Mouse (Mus musculus) liver, embryonic 16.5 days (tissue): ENCODE results near the gene Lrfn1. TPM values are rescaled to one million over a fixed set of nuclear protein-coding genes. Genes with fewer than 3 reads are reported as not detected.
"Not testable (repeated sequence)": the region's sequence is repeated elsewhere in the genome, so short reads cannot be mapped to it uniquely, and the experiment has no call there.

ENCODE experiments used
- ATAC-seq: fragments of 200-750 bp; cut with Nextera tagmentation; 2 replicates; pipeline ENCODE4 v1.8.0; 2017; ENCODE audit warnings: low read depth, mild to moderate bottlenecking, moderate number of reproducible peaks, moderate library complexity
- H3K27ac ChIP-seq: fragments of 300-500 bp; sonication (generic); 2 replicates; pipeline ENCODE4 v1.5.1; 2014; ENCODE audit warnings: mild to moderate bottlenecking, low read length
- H3K27me3 ChIP-seq: fragments of 300-500 bp; sonication (generic); 2 replicates; pipeline ENCODE4 v1.6.1; 2014; ENCODE audit warnings: low read depth, low read length, mixed read lengths; ENCODE audit not compliant: control insufficient read depth, insufficient read depth
- H3K36me3 ChIP-seq: fragments of 300-500 bp; sonication (generic); 2 replicates; pipeline ENCODE4 v1.6.1; 2014; ENCODE audit warnings: mild to moderate bottlenecking; ENCODE audit not compliant: control insufficient read depth, insufficient read depth
- H3K4me1 ChIP-seq: fragments of 300-500 bp; sonication (generic); 2 replicates; pipeline ENCODE4 v1.6.1; 2014; ENCODE audit warnings: low read depth, low read length, mixed read lengths; ENCODE audit not compliant: control insufficient read depth
- H3K4me2 ChIP-seq: fragments of 300-500 bp; sonication (generic); 2 replicates; pipeline ENCODE4 v1.6.1; 2014; ENCODE audit warnings: low read depth, low read length, mixed read lengths
- H3K4me3 ChIP-seq: fragments of 300-500 bp; sonication (generic); 2 replicates; pipeline ENCODE4 v1.5.1; 2014; ENCODE audit warnings: low read depth, mild to moderate bottlenecking, low read length
- H3K9ac ChIP-seq: fragments of 300-500 bp; sonication (generic); 2 replicates; pipeline ENCODE4 v1.6.1; 2014; ENCODE audit warnings: low read depth, low read length
- H3K9me3 ChIP-seq: fragments of 300-500 bp; sonication (generic); replicated peaks from 2 replicates; pipeline ENCODE4 v1.6.1; 2016; ENCODE audit warnings: low read length; ENCODE audit not compliant: control insufficient read depth
- WGBS: fragments of 180-500 bp; shearing (Covaris S2); extraction: QIAGEN DNeasy Blood & Tissue Kit; methylation state at CpG from one replicate; pipeline ENCODE4 v1.1.7; 2014; ENCODE audit not compliant: insufficient replicate concordance; 5-methylcytosine and 5-hydroxymethylcytosine counted together
- polyA plus RNA-seq: library from polyadenylated mRNA; unstranded; fragments of >200 nt; fragmentation: Nextera tagmentation; extraction: Ambion mirVana; gene quantifications from 2 replicates; pipeline ENCODE4 v1.2.1, GENCODE M21; 2015

The Lrfn1 gene
- polyA plus RNA-seq, 1 experiment from 2014 or later = 0.12 TPM

GRCm38 (mm10) chr7:28490410-28490809 lies 38.6 kb downstream of the Lrfn1 start:
- Histone ChIP-seq H3K4me2 (no peak overlapping the region), H3K27me3 (no peaks in the 10 kb centered on the region; the same call in none of the 2 replicates), H3K4me1 (no peaks in the 10 kb centered on the region), H3K27ac (no peak overlapping the region), H3K9me3 (no peaks in the 10 kb centered on the region), H3K36me3 (no peaks in the 10 kb centered on the region), H3K9ac (no peak overlapping the region), H3K4me3 (no peak overlapping the region)
- WGBS = 7% methylated on average over 10 of the region's 10 CpGs
- ATAC-seq = peak; percentile 41; the same call in 1 of the 2 replicates

- no peak for ATAC-seq
- Histone ChIP-seq H3K4me3 (no peak overlapping the region), H3K4me2 (no peak overlapping the region), H3K9ac (no peak overlapping the region), H3K27ac (no peak overlapping the region), H3K36me3 (no peaks in the 10 kb centered on the region), H3K9me3 (no peaks in the 10 kb centered on the region), H3K27me3 (no peaks in the 10 kb centered on the region; the same call in none of the 2 replicates), H3K4me1 (no peaks in the 10 kb centered on the region)
- 34% methylated on average over 14 of the region's 14 CpGs for WGBS
Measured at GRCm38 (mm10) chr7:28490903-28491302, 39.1 kb downstream of the Lrfn1 start.

DNA sequence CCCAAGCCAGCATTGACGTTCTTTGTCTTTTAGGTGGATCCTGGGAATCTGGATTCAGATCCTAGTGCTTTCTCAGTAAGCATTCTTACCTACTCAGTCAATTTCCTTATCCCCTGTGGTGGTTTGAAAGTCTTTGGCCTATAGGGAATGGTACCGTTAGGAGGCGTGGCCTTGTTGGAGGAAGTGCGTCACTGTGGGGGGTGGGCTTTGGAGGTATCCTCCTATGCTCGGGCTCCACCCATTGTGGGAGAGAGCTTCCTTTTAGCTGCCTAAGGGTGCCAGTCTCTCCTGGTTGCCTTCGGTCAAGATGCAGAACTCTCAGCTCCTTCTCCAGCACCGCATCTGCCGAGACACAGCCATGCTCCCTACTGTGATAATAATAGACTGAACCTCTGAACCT lies 40.5 kb downstream of the Lrfn1 start:
- Histone ChIP-seq H3K9me3 (no peaks in the 10 kb centered on the region), H3K4me2 (no peak overlapping the region), H3K27me3 (no peaks in the 10 kb centered on the region; the same call in none of the 2 replicates), H3K4me3 (no peak overlapping the region), H3K9ac (no peak overlapping the region), H3K27ac (no peak overlapping the region), H3K36me3 (no peaks in the 10 kb centered on the region), H3K4me1 (no peaks in the 10 kb centered on the region)
- 69% methylated on average over 8 of the region's 8 CpGs for WGBS
- no peak for ATAC-seq

- H3K27me3 ChIP-seq = no peaks in the 10 kb centered on the region
- ATAC-seq = no peak
- H3K9me3 ChIP-seq = no peaks in the 10 kb centered on the region
- no peak overlapping the region for H3K9ac ChIP-seq
- 61% methylated on average over 11 of the region's 11 CpGs for WGBS
- H3K27ac ChIP-seq = no peak overlapping the region
- H3K4me3 ChIP-seq = no peak overlapping the region
- H3K36me3 ChIP-seq = no peaks in the 10 kb centered on the region
- no peaks in the 10 kb centered on the region for H3K4me1 ChIP-seq
- no peak overlapping the region for H3K4me2 ChIP-seq
Measured at GRCm38 (mm10) chr7:28495426-28495825, 43.6 kb downstream of the Lrfn1 start.

DNA sequence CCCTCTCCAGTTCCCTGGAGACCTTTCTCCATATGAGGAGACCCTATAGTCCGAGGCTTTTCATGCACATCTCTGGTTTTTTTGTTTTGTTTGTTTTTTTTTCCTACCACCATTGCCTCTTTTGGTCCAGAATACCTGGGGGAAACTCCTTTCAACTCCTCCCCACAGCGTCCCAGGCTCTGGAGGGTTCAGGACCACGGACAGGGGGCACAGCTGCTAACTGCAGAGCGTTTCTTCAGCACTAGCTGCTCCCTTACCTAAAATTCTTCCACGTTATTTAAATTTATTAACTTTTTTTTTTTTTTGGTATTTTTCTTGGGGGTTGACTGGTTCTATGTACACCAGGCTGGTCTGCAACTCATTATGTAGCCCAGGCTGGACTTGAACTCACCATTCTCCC lies 53.8 kb downstream of the Lrfn1 start:
- no peak overlapping the region for H3K27ac ChIP-seq
- no peaks in the 10 kb centered on the region; the same call in 1 of the 2 replicates for H3K9me3 ChIP-seq
- no peaks in the 10 kb centered on the region for H3K4me1 ChIP-seq
- H3K27me3 ChIP-seq = no peaks in the 10 kb centered on the region
- ATAC-seq = no peak
- no peaks in the 10 kb centered on the region for H3K36me3 ChIP-seq
- WGBS = 3% methylated on average over 5 of the region's 5 CpGs
- no peak overlapping the region for H3K4me2 ChIP-seq
- H3K4me3 ChIP-seq = no peak overlapping the region
- no peak overlapping the region for H3K9ac ChIP-seq

DNA sequence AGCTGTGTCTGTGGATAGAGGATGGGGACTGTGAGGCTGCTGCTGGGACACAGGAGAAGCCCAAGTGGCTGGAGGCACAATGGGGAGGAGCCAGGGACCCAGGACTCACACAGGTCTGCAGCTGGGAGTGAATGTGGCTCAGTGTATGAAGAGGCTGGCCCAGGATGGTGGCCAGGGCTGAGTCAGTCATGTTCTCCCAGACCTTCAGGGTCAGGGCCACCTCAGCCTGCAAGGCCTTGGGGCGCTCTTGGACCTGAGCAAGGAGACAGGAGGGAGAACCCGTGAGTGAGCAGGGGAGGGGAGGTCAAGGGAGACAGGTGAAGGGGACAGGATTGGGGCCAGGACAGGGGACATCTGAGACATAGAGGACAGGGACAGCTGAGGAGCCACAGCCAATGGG lies 57.3 kb downstream of the Lrfn1 start:
- H3K36me3 ChIP-seq, H3K4me2 ChIP-seq, H3K9me3 ChIP-seq, H3K4me1 ChIP-seq, H3K4me3 ChIP-seq, H3K27me3 ChIP-seq, H3K9ac ChIP-seq, ATAC-seq, H3K27ac ChIP-seq: not testable (repeated sequence)
- WGBS = 80% methylated on average over 1 of the region's 2 CpGs

GRCm38 (mm10) chr7:28510405-28510974 lies 58.7 kb downstream of the Lrfn1 start, which contains the start of gene Ifnl2:
Ifnl2 (minus strand) TSS chr7:28510455.
- H3K4me2 ChIP-seq, H3K27ac ChIP-seq, H3K9ac ChIP-seq, ATAC-seq, H3K4me1 ChIP-seq, H3K27me3 ChIP-seq, H3K4me3 ChIP-seq, H3K36me3 ChIP-seq, H3K9me3 ChIP-seq: not testable (repeated sequence)
- 45% methylated on average over 8 of the region's 8 CpGs for WGBS

DNA sequence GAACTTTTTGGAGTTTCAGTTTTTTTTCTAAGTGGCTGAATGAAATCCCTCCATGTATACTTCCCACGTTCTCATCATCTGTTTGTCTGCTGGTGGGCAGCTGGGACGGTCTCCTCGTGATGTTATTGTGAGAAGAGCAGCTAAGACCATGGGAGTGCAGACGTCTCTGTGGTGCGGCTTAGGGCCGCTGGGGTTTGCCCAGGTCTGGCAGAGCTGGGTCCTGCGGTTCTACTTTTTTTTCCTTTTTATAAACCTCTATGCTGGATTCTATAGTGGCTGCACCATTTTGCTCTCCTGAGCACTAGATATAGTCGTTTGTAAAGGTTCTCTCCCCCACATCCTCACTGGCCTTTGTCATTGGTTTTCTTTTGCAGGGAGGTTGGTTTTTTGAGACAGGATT lies 59.7 kb downstream of the Lrfn1 start:
- WGBS = 55% methylated on average over 8 of the region's 8 CpGs

More for the DNA sequence above, 59.7 kb downstream of the Lrfn1 start:
- Histone ChIP-seq H3K9ac (no peak overlapping the region), H3K4me1 (no peaks in the 10 kb centered on the region), H3K36me3 (no peaks in the 10 kb centered on the region), H3K4me2 (no peak overlapping the region), H3K4me3 (no peak overlapping the region), H3K9me3 (no peaks in the 10 kb centered on the region), H3K27me3 (no peaks in the 10 kb centered on the region), H3K27ac (no peak overlapping the region)
- no peak for ATAC-seq
